Mouse (Mus musculus) neural tube, embryonic 12.5 days (tissue): ENCODE measurements around the gene Rnf220. TPM values are rescaled to one million over a fixed set of nuclear protein-coding genes. Genes with fewer than 3 reads are reported as not detected.
A peak's percentile ranks its signal among the peaks of the same experiment; 100 is the strongest.

Experiments
- ATAC-seq: fragments of 200-750 bp; cut with Nextera tagmentation; 2 replicates; pipeline ENCODE4 v1.8.0; 2017; ENCODE audit warnings: low read depth, mild to moderate bottlenecking, moderate TSS enrichment, moderate library complexity; ENCODE audit not compliant: low FRiP score
- H3K27ac ChIP-seq: fragments of 300-500 bp; sonication (generic); 2 replicates; pipeline ENCODE4 v1.5.1; 2016
- H3K27me3 ChIP-seq: fragments of 300-500 bp; sonication (generic); replicated peaks from 2 replicates; pipeline ENCODE4 v1.6.1; 2016; ENCODE audit warnings: mild to moderate bottlenecking
- H3K36me3 ChIP-seq: fragments of 300-500 bp; sonication (generic); 2 replicates; pipeline ENCODE4 v1.6.1; 2016; ENCODE audit warnings: mild to moderate bottlenecking
- H3K4me1 ChIP-seq: fragments of 300-500 bp; sonication (generic); 2 replicates; pipeline ENCODE4 v1.6.1; 2016
- H3K4me2 ChIP-seq: fragments of 300-500 bp; sonication (generic); replicated peaks from 2 replicates; pipeline ENCODE4 v1.6.1; 2016; ENCODE audit warnings: mild to moderate bottlenecking
- H3K4me3 ChIP-seq: fragments of 300-500 bp; sonication (generic); 2 replicates; pipeline ENCODE4 v1.5.1; 2016
- H3K9ac ChIP-seq: fragments of 300-500 bp; sonication (generic); 2 replicates; pipeline ENCODE4 v1.6.1; 2016; ENCODE audit warnings: mild to moderate bottlenecking
- H3K9me3 ChIP-seq: fragments of 300-500 bp; sonication (generic); 2 replicates; pipeline ENCODE4 v1.6.1; 2016; ENCODE audit warnings: mild to moderate bottlenecking
- WGBS: fragments of 180-500 bp; shearing (Covaris S2); methylation state at CpG from one replicate; pipeline ENCODE4 v1.1.7; 2016; 5-methylcytosine and 5-hydroxymethylcytosine counted together
- polyA plus RNA-seq: library from polyadenylated mRNA; unstranded; fragments of >200 nt; fragmentation: Nextera tagmentation; extraction: Ambion mirVana; gene quantifications from 2 replicates; pipeline ENCODE4 v1.2.1, GENCODE M21; 2016

Gene Rnf220
- polyA plus RNA-seq, 1 experiment from 2014 or later, result 111 TPM

DNA sequence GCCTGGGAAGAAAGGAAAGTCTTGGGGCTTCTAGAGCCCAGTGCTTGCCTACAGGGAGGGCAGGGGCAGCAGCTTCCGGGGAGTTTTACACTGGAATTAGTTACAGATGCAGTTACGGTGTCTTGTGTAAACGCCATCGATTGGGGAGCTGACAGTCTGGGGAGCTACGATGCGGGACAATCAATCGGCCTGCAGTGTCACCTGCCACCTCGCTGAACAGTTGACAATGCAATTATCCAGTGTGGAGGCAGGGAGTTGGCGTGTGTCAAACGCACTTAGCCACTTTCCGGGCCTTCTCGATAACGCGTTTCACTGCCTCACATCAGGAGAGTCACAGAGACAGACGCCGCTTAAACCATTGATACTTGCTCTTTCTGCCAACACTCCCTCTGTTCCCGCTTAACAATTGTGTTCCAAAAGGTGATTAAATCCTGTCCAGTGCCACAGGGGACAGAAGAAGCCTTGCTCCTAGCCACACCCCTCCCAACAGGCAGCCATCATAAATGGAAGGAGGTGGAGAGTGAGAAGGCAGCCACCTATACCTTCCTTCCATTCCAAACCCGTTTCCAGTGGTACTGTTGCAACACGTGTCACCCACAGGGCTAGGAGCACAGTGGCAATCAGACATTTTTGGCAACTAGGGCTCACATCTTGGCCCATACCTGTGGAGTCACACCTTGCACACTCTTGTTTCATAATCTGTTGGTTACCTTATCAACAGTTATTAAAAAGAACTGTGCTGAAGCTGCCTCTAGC is 215.6 kb downstream of the Rnf220 start:
- no peak overlapping the region for H3K4me2 ChIP-seq
- ATAC-seq, result no peak
- H3K27ac ChIP-seq, result no peak overlapping the region
- 38% methylated on average over 19 of the region's 19 CpGs for WGBS
- no peaks in the 10 kb centered on the region for H3K9me3 ChIP-seq
- peaks cover 77% of the 10 kb centered on the region for H3K36me3 ChIP-seq
- H3K4me3 ChIP-seq, result no peak overlapping the region
- peaks cover 71% of the 10 kb centered on the region for H3K4me1 ChIP-seq
- H3K9ac ChIP-seq, result no peak overlapping the region
- no peaks in the 10 kb centered on the region for H3K27me3 ChIP-seq

DNA sequence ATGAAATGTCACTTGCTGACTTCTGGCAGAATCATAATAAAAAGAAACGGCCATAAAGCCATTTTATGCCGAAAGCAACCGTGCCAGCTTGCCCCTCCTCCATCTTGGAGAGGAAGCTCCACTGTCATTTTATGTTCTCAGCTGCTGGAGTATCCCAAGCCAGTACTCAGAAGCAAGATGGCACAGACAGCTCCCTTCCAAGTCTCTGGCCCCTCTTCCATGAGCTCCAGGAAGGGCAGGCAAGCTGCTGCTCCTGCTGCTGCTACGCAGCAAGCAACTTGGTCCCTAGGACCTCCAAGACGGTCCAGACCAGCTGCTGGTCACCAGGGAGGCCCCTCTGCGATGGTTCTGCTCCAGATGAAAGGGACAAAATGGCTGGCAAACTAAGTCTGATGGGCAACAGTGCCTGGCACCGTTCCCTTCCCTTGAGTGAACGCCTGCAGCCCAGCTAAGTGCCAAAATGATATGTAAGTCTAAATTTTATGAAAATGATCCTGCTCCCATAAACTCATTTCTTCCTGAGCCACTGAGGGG is 216.4 kb downstream of the Rnf220 start:
- Histone ChIP-seq H3K27ac (no peak overlapping the region), H3K9ac (no peak overlapping the region), H3K4me1 (peaks cover 71% of the 10 kb centered on the region), H3K4me2 (no peak overlapping the region), H3K36me3 (peaks cover 77% of the 10 kb centered on the region), H3K27me3 (no peaks in the 10 kb centered on the region), H3K4me3 (no peak overlapping the region), H3K9me3 (no peaks in the 10 kb centered on the region)
- WGBS, result 72% methylated on average over 8 of the region's 8 CpGs
- ATAC-seq, result no peak

- H3K27me3 ChIP-seq, result no peaks in the 10 kb centered on the region
- no peak overlapping the region for H3K9ac ChIP-seq
- H3K9me3 ChIP-seq, result peaks cover 5% of the 10 kb centered on the region
- ATAC-seq, result no peak
- H3K4me3 ChIP-seq, result no peak overlapping the region
- H3K27ac ChIP-seq, result no peak overlapping the region
- 66% methylated on average over 2 of the region's 2 CpGs for WGBS
- peaks cover 77% of the 10 kb centered on the region for H3K36me3 ChIP-seq
- H3K4me1 ChIP-seq, result peaks cover 58% of the 10 kb centered on the region
- H3K4me2 ChIP-seq, result no peak overlapping the region
Measured at GRCm38 (mm10) chr4:117279253-117279642, 217.6 kb downstream of the Rnf220 start.

- Histone ChIP-seq H3K36me3 (peaks cover 80% of the 10 kb centered on the region), H3K4me3 (no peak overlapping the region), H3K9ac (no peak overlapping the region), H3K27me3 (no peaks in the 10 kb centered on the region), H3K27ac (no peak overlapping the region), H3K4me2 (no peak overlapping the region), H3K4me1 (peaks cover 52% of the 10 kb centered on the region), H3K9me3 (peaks cover 8% of the 10 kb centered on the region)
- 82% methylated on average over 10 of the region's 10 CpGs for WGBS
- no peak for ATAC-seq
Measured at GRCm38 (mm10) chr4:117278381-117279252, 218.2 kb downstream of the Rnf220 start.

- Histone ChIP-seq H3K27ac (no peak overlapping the region), H3K4me1 (peaks cover 47% of the 10 kb centered on the region), H3K36me3 (peaks cover 83% of the 10 kb centered on the region), H3K9ac (no peak overlapping the region), H3K9me3 (peaks cover 8% of the 10 kb centered on the region), H3K27me3 (no peaks in the 10 kb centered on the region), H3K4me2 (no peak overlapping the region), H3K4me3 (no peak overlapping the region)
- 93% methylated on average over 7 of the region's 7 CpGs for WGBS
- ATAC-seq, result no peak
Measured at GRCm38 (mm10) chr4:117277687-117278086, 219.2 kb downstream of the Rnf220 start.

- peaks cover 8% of the 10 kb centered on the region for H3K9me3 ChIP-seq
- no peak for ATAC-seq
- peaks cover 84% of the 10 kb centered on the region for H3K36me3 ChIP-seq
- 0 out of 2 replicates have a peak overlapping the region, but pooled peaks have one; percentile 6 for H3K4me2 ChIP-seq
- H3K9ac ChIP-seq, result no peak overlapping the region
- no peak overlapping the region for H3K27ac ChIP-seq
- no peak overlapping the region for H3K4me3 ChIP-seq
- H3K27me3 ChIP-seq, result no peaks in the 10 kb centered on the region
- 70% methylated on average over 13 of the region's 13 CpGs for WGBS
- peaks cover 50% of the 10 kb centered on the region for H3K4me1 ChIP-seq
Measured at GRCm38 (mm10) chr4:117277021-117277420, 219.8 kb downstream of the Rnf220 start.

DNA sequence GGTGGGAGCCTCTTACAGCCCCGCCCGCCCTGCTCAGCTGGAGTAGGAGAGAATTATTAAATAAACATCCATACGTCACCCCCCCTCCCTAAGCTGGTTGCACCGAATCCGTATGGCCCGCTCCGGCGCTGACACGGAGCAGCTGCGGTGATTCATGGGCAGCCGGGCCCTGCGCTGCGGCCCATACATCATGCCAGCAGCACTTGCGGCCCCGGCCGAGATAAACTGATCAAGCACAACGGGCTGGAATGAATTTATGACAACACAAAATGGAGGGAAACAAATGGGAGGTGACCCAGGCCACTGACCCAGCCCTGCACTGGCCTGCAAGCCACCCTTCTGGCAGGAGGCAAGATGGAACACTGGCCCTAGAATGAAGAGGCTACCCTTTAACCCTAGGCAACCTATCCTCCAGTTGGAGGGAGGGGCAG is 220.6 kb downstream of the Rnf220 start:
- no peak overlapping the region for H3K9ac ChIP-seq
- no peaks in the 10 kb centered on the region for H3K27me3 ChIP-seq
- WGBS, result 62% methylated on average over 17 of the region's 17 CpGs

DNA sequence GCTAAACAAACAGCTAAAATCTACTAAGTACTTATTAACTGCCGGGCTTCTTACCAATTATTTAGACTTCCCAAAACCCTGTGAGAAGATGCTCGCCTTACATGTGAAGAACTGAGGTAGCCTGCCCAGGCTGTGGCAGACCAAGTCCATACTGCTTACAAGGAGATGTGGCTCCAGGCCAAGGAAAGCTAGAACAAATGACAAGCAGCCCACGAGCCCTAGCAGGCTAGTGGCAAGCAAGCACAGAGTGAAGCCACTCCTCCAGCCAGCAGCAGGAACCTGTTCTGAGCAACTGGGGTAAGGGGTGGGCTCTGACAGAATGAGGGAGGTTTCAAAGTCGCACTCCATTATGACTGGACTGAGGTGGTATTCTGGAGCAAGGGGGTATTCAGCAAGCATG is 222.1 kb downstream of the Rnf220 start:
- peaks cover 71% of the 10 kb centered on the region for H3K36me3 ChIP-seq
- no peak overlapping the region for H3K4me2 ChIP-seq
- H3K9ac ChIP-seq, result no peak overlapping the region
- H3K4me1 ChIP-seq, result peaks cover 54% of the 10 kb centered on the region
- H3K4me3 ChIP-seq, result no peak overlapping the region
- no peaks in the 10 kb centered on the region for H3K27me3 ChIP-seq
- WGBS, result 97% methylated on average over 4 of the region's 4 CpGs
- H3K27ac ChIP-seq, result no peak overlapping the region
- no peak for ATAC-seq
- H3K9me3 ChIP-seq, result peaks cover 8% of the 10 kb centered on the region

More for the DNA sequence above, 220.6 kb downstream of the Rnf220 start:
- ATAC-seq, result peak; percentile 34; the same call in 1 of the 2 replicates
- peaks cover 8% of the 10 kb centered on the region for H3K9me3 ChIP-seq
- peaks cover 57% of the 10 kb centered on the region for H3K4me1 ChIP-seq
- H3K36me3 ChIP-seq, result peaks cover 84% of the 10 kb centered on the region
- peak overlapping the region; percentile 5; the same call in 1 of the 2 replicates for H3K4me2 ChIP-seq
- no peak overlapping the region for H3K27ac ChIP-seq
- H3K4me3 ChIP-seq, result no peak overlapping the region

- H3K27ac ChIP-seq, result peak overlapping the region; percentile 46
- H3K9ac ChIP-seq, result no peak overlapping the region
- peaks cover 8% of the 10 kb centered on the region for H3K9me3 ChIP-seq
- H3K4me2 ChIP-seq, result no peak overlapping the region; the same call in 1 of the 2 replicates
- H3K4me3 ChIP-seq, result no peak overlapping the region
- H3K36me3 ChIP-seq, result peaks cover 54% of the 10 kb centered on the region
- 8% methylated on average over 12 of the region's 12 CpGs for WGBS
- H3K4me1 ChIP-seq, result peaks cover 36% of the 10 kb centered on the region
- ATAC-seq, result peak; percentile 24
- H3K27me3 ChIP-seq, result peaks cover 6% of the 10 kb centered on the region
Measured at GRCm38 (mm10) chr4:117272459-117272858, 224.4 kb downstream of the Rnf220 start.

DNA sequence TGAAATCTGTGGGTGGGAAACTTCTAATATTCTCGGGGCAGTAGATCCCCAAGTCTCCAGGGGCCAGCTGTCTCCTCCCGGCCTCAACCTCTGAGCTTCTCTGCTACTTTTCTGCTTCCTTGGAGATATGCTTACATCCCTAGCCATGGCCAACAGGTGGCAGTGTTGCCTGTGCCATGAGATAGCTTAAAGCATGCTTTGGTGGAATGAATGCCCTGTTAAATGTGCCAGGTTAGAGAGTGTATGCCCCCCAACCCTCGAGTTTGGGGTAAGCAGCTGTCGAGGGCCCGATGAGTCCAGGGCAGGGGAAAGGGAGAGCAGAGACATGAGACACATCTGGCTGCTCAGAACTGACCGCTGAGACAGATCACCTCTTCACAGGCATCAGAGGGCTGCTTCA is 226.6 kb downstream of the Rnf220 start:
- Histone ChIP-seq H3K4me2 (no peak overlapping the region), H3K4me1 (peaks cover 18% of the 10 kb centered on the region), H3K36me3 (peaks cover 32% of the 10 kb centered on the region), H3K9me3 (peaks cover 8% of the 10 kb centered on the region), H3K4me3 (no peak overlapping the region), H3K27me3 (peaks cover 9% of the 10 kb centered on the region), H3K9ac (no peak overlapping the region), H3K27ac (no peak overlapping the region)
- 0 out of 2 replicates have a peak, but pooled peaks have one; percentile 31 for ATAC-seq
- WGBS, result 14% methylated on average over 6 of the region's 6 CpGs

DNA sequence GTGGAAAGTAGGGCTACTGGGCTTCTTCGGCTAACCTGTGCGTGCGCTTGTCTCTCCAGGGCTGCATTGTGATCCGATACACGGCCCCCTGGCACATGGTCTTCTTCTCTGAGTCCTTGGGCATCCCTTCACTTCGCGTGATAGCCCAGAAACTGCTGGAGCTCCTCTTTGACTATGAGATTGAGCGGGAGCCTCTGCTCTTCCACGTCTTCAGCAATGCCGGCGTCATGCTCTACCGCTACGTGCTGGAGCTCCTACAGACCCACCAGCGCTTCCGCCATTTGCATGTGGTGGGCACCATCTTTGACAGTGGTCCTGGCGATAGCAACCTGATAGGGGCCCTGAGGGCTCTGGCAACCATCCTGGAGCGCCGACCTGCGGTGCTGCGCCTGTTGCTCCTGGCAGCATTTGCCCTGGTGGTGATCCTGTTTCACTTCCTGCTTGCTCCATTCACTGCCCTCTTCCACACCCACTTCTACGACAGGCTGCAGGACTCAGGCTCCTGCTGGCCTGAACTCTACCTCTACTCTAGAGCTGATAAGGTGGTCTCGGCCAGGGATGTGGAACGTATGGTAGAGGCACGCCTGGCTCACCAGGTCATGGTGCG is 228.9 kb downstream of the Rnf220 start:
- no peak overlapping the region for H3K4me2 ChIP-seq
- peaks cover 11% of the 10 kb centered on the region for H3K36me3 ChIP-seq
- H3K27me3 ChIP-seq, result peaks cover 9% of the 10 kb centered on the region
- H3K27ac ChIP-seq, result no peak overlapping the region
- ATAC-seq, result no peak
- no peak overlapping the region for H3K9ac ChIP-seq
- peaks cover 17% of the 10 kb centered on the region for H3K4me1 ChIP-seq
- 87% methylated on average over 25 of the region's 25 CpGs for WGBS
- no peak overlapping the region for H3K4me3 ChIP-seq
- H3K9me3 ChIP-seq, result no peaks in the 10 kb centered on the region

DNA sequence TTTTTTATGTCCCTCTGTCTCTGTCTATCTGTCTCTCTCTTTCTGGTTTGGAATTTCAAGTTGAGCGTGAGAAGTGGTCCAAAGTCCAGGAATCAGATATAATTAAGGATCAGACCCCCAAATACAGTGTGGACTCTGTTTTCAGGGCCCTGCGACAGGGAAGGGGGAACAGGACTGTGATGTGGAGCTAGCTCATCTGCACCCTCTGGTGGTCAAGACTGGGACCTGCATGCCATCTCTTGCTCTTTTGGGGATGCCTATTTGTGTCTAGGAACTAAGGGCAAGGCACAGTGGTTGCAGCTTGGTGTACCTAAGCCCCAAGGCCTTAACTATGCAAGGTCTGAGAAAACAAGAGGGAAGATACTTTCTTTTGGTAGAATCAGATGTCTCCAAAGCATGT is 229.6 kb downstream of the Rnf220 start:
- Histone ChIP-seq H3K9me3 (no peaks in the 10 kb centered on the region), H3K27ac (no peak overlapping the region), H3K4me3 (no peak overlapping the region), H3K4me1 (peaks cover 10% of the 10 kb centered on the region), H3K4me2 (no peak overlapping the region), H3K9ac (no peak overlapping the region), H3K36me3 (peaks cover 8% of the 10 kb centered on the region), H3K27me3 (peaks cover 9% of the 10 kb centered on the region)
- 4% methylated on average over 2 of the region's 2 CpGs for WGBS
- ATAC-seq, result no peak
